Mouse (Mus musculus) kidney, embryonic 14.5 days (tissue): Measurements from ENCODE around the gene Chka. TPM values are rescaled to one million over a fixed set of nuclear protein-coding genes. Genes with fewer than 3 reads are reported as not detected.

Source experiments
- ATAC-seq: fragments of 200-750 bp; cut with Nextera tagmentation; 2 replicates; pipeline ENCODE4 v1.8.0; 2017; ENCODE audit warnings: moderate number of reproducible peaks, mild to moderate bottlenecking, moderate TSS enrichment, moderate library complexity; ENCODE audit not compliant: low FRiP score, low TSS enrichment
- H3K27ac ChIP-seq: fragments of 300-500 bp; sonication (generic); 2 replicates; pipeline ENCODE4 v1.5.1; 2014; ENCODE audit warnings: low read depth, mild to moderate bottlenecking, low read length, moderate library complexity, mixed read lengths
- H3K27me3 ChIP-seq: fragments of 300-500 bp; sonication (generic); 2 replicates; pipeline ENCODE4 v1.6.1; 2014; ENCODE audit warnings: mild to moderate bottlenecking, low read length; ENCODE audit not compliant: control insufficient read depth, insufficient read depth
- H3K36me3 ChIP-seq: fragments of 300-500 bp; sonication (generic); 2 replicates; pipeline ENCODE4 v1.6.1; 2014; ENCODE audit warnings: low read length, mixed read lengths; ENCODE audit not compliant: control insufficient read depth, insufficient read depth
- H3K4me1 ChIP-seq: fragments of 300-500 bp; sonication (generic); 2 replicates; pipeline ENCODE4 v1.6.1; 2014; ENCODE audit warnings: low read length, mixed read lengths; ENCODE audit not compliant: control insufficient read depth, insufficient read depth
- H3K4me2 ChIP-seq: fragments of 300-500 bp; sonication (generic); replicated peaks from 2 replicates; pipeline ENCODE4 v1.6.1; 2014; ENCODE audit warnings: low read depth, mild to moderate bottlenecking, low read length
- H3K4me3 ChIP-seq: fragments of 300-500 bp; sonication (generic); 2 replicates; pipeline ENCODE4 v1.5.1; 2014; ENCODE audit warnings: mild to moderate bottlenecking, low read length
- H3K9ac ChIP-seq: fragments of 300-500 bp; sonication (generic); 2 replicates; pipeline ENCODE4 v1.6.1; 2014; ENCODE audit warnings: low read depth, mild to moderate bottlenecking, low read length, moderate library complexity
- H3K9me3 ChIP-seq: fragments of 300-500 bp; sonication (generic); 2 replicates; pipeline ENCODE4 v1.6.1; 2016; ENCODE audit warnings: low read length; ENCODE audit not compliant: control insufficient read depth
- WGBS: fragments of 180-500 bp; shearing (Covaris S2); extraction: QIAGEN DNeasy Blood & Tissue Kit; methylation state at CpG from one replicate; pipeline ENCODE4 v1.1.7; 2014; 5-methylcytosine and 5-hydroxymethylcytosine counted together
- polyA plus RNA-seq: library from polyadenylated mRNA; unstranded; fragments of >200 nt; fragmentation: Nextera tagmentation; extraction: Ambion mirVana; gene quantifications from 2 replicates; pipeline ENCODE4 v1.2.1, GENCODE M21; 2014

The Chka gene
- polyA plus RNA-seq, 1 experiment from 2014 or later, result 62.6 TPM

- H3K27ac ChIP-seq, result no peak overlapping the region
- no peak overlapping the region for H3K4me2 ChIP-seq
- peaks cover 91% of the 10 kb centered on the region for H3K36me3 ChIP-seq
- no peaks in the 10 kb centered on the region for H3K9me3 ChIP-seq
- H3K4me3 ChIP-seq, result no peak overlapping the region
- H3K9ac ChIP-seq, result no peak overlapping the region
- H3K4me1 ChIP-seq, result no peaks in the 10 kb centered on the region
- WGBS, result 93% methylated on average over 4 of the region's 4 CpGs
- ATAC-seq, result no peak
- H3K27me3 ChIP-seq, result no peaks in the 10 kb centered on the region
These were observed 42.1 kb downstream of the Chka start for GRCm38 (mm10) chr19:3893545-3894116.

DNA sequence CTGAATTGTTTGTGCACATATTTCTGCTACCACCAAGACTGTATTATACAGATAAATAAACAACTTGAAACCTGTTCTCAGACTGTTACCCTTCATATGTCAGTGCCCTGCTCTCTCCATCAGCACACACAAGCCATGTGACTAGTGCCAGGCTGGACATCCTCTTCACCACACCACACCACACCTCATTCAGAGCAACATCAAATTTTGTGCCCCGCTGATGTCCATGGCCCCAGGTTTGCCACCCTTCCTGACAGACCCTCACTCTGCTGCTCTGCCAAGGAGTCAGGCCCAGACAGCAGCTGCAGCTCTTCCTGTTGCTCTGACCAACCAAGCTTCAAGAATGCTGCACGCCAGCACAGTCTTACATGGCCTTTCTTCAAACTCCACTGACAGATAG, 42.7 kb downstream of the Chka start:
- H3K36me3 ChIP-seq, result peaks cover 85% of the 10 kb centered on the region
- no peak overlapping the region for H3K4me3 ChIP-seq
- WGBS, result 93% methylated on average over 2 of the region's 2 CpGs
- no peak overlapping the region for H3K4me2 ChIP-seq
- no peaks in the 10 kb centered on the region for H3K27me3 ChIP-seq
- no peak for ATAC-seq
- no peak overlapping the region for H3K27ac ChIP-seq
- no peak overlapping the region for H3K9ac ChIP-seq
- H3K9me3 ChIP-seq, result no peaks in the 10 kb centered on the region
- 0 out of 2 replicates have a peak, but pooled peaks cover 2% of the 10 kb centered on the region for H3K4me1 ChIP-seq

GRCm38 (mm10) chr19:3895171-3895631, 43.6 kb downstream of the Chka start:
- Histone ChIP-seq H3K27me3 (no peaks in the 10 kb centered on the region), H3K4me2 (no peak overlapping the region), H3K36me3 (peaks cover 86% of the 10 kb centered on the region), H3K27ac (no peak overlapping the region), H3K9me3 (no peaks in the 10 kb centered on the region), H3K4me1 (0 out of 2 replicates have a peak, but pooled peaks cover 2% of the 10 kb centered on the region), H3K9ac (no peak overlapping the region), H3K4me3 (no peak overlapping the region)
- 39% methylated on average over 3 of the region's 3 CpGs for whole genome bisulfite sequencing
- no peak for ATAC-seq

DNA sequence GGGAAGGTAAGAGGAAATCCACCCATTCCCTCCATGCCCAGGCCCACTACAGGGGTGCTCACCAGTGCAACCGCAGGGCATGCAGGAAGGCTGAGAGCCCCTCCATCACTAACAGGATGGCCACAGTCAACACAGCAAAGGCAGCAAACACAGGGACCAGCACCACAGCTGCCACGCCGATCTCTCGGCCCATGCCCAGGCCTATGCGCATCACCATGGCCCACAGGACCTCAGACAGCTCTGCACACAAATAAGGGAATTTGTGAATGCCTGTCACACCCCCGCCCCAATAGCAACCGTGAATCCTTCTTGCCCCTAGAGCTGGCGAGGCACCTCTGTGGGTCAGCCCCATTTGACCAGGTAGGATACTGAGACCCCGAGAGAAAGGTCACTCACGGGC, 44.6 kb downstream of the Chka start:
- H3K4me1 ChIP-seq, result 0 out of 2 replicates have a peak, but pooled peaks cover 2% of the 10 kb centered on the region
- H3K4me2 ChIP-seq, result no peak overlapping the region
- peaks cover 78% of the 10 kb centered on the region for H3K36me3 ChIP-seq
- no peaks in the 10 kb centered on the region for H3K27me3 ChIP-seq
- no peaks in the 10 kb centered on the region for H3K9me3 ChIP-seq
- H3K4me3 ChIP-seq, result no peak overlapping the region
- no peak overlapping the region for H3K27ac ChIP-seq
- ATAC-seq, result no peak
- no peak overlapping the region for H3K9ac ChIP-seq
- WGBS, result 90% methylated on average over 10 of the region's 10 CpGs

GRCm38 (mm10) chr19:3897557-3897956, 46.0 kb downstream of the Chka start:
- no peak overlapping the region for H3K4me3 ChIP-seq
- H3K9ac ChIP-seq, result no peak overlapping the region
- H3K4me2 ChIP-seq, result no peak overlapping the region
- ATAC-seq, result no peak
- 93% methylated on average over 5 of the region's 5 CpGs for WGBS
- H3K9me3 ChIP-seq, result no peaks in the 10 kb centered on the region
- no peak overlapping the region for H3K27ac ChIP-seq
- H3K4me1 ChIP-seq, result 0 out of 2 replicates have a peak, but pooled peaks cover 2% of the 10 kb centered on the region
- H3K27me3 ChIP-seq, result no peaks in the 10 kb centered on the region
- peaks cover 77% of the 10 kb centered on the region for H3K36me3 ChIP-seq

- Histone ChIP-seq H3K4me1 (0 out of 2 replicates have a peak, but pooled peaks cover 2% of the 10 kb centered on the region), H3K4me3 (no peak overlapping the region), H3K9ac (no peak overlapping the region), H3K27me3 (no peaks in the 10 kb centered on the region), H3K27ac (no peak overlapping the region), H3K9me3 (no peaks in the 10 kb centered on the region), H3K4me2 (no peak overlapping the region), H3K36me3 (peaks cover 77% of the 10 kb centered on the region)
- whole genome bisulfite sequencing, result 66% methylated on average over 7 of the region's 7 CpGs
- no peak for ATAC-seq
These were observed 47.4 kb downstream of the Chka start for GRCm38 (mm10) chr19:3898952-3899351.

GRCm38 (mm10) chr19:3899618-3900017, 48.0 kb downstream of the Chka start:
- no peak for ATAC-seq
- Histone ChIP-seq H3K9me3 (no peaks in the 10 kb centered on the region), H3K9ac (no peak overlapping the region), H3K36me3 (peaks cover 72% of the 10 kb centered on the region), H3K4me2 (no peak overlapping the region), H3K27ac (no peak overlapping the region), H3K4me3 (no peak overlapping the region), H3K4me1 (peaks cover 9% of the 10 kb centered on the region), H3K27me3 (no peaks in the 10 kb centered on the region)
- WGBS, result 97% methylated on average over 4 of the region's 4 CpGs

DNA sequence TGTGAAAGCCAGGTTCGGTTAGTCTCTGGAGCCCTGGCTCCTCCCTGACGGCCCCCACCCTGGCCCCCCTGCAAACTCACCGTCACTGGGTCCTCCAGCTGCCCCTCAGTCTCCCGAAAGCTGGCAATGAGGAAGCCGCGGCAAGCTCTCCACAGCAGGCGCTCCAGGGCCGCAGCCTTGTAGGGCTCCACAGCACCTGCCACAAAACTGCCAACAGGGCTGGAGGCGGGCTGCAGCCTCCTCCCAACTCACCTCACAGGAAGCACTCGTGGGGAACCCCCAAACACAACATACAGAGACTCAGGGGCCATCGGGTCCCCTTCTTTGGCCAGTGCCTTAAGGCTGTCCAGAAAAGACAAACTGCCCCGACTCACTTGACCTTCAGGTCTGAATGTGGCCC, 51.4 kb downstream of the Chka start:
- ATAC-seq, result no peak
- Histone ChIP-seq H3K9ac (no peak overlapping the region), H3K27ac (no peak overlapping the region), H3K4me2 (no peak overlapping the region), H3K27me3 (no peaks in the 10 kb centered on the region), H3K4me3 (no peak overlapping the region), H3K9me3 (no peaks in the 10 kb centered on the region), H3K4me1 (peaks cover 32% of the 10 kb centered on the region), H3K36me3 (peaks cover 40% of the 10 kb centered on the region)
- WGBS, result 84% methylated on average over 12 of the region's 12 CpGs

DNA sequence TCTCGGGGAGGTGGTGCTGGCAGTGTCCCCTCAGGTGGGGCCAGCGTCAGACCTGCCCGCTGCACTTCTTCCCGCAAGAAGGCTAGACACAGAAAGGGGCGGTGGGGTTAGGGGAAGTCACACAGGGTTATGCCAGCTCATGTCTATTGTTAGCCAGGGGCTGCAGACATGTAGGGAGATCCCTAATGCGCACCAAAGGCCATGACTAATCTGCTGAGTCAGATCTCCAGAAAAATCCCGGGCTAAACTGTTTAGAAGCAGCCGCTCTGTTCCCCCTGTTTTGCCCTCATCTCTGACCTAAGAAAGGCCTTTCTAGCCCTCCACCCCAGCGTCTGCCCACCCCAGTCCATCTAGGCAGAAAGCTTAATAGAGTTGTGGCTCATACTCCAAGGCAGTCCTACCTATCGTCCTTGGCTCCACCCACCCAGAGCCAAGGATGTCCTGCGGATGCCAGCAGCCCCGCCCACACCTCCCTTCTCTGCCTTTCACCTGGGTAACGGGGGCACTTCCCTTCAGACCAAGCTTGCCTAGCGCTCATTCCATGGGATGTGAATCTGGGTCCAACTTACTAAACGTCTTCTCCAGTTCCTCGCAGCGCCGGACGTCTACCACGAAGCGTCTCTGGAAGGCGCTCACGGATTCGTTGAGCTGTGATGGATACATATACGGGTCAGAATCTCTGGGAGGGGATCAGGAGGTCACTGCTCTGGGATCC, 52.2 kb downstream of the Chka start:
- WGBS, result 67% methylated on average over 25 of the region's 25 CpGs

More for the DNA sequence above, 52.2 kb downstream of the Chka start:
- H3K36me3 ChIP-seq, result peaks cover 43% of the 10 kb centered on the region
- ATAC-seq, result no peak
- peak overlapping the region; percentile 86; the same call in 1 of the 2 replicates for H3K4me2 ChIP-seq
- peaks cover 32% of the 10 kb centered on the region for H3K4me1 ChIP-seq
- no peak overlapping the region for H3K27ac ChIP-seq
- no peaks in the 10 kb centered on the region for H3K27me3 ChIP-seq
- no peak overlapping the region for H3K4me3 ChIP-seq
- H3K9me3 ChIP-seq, result no peaks in the 10 kb centered on the region
- 0 out of 2 replicates have a peak overlapping the region, but pooled peaks have one; percentile 48 for H3K9ac ChIP-seq
